Mouse (Mus musculus): Measurements from ENCODE around the gene Bdh1. TPM values are rescaled to one million over a fixed set of nuclear protein-coding genes. Genes with fewer than 3 reads are reported as not detected.

Bdh1 gene
- polyA plus RNA-seq, 1 experiment from 2014 or later, result 71.5 TPM

DNA sequence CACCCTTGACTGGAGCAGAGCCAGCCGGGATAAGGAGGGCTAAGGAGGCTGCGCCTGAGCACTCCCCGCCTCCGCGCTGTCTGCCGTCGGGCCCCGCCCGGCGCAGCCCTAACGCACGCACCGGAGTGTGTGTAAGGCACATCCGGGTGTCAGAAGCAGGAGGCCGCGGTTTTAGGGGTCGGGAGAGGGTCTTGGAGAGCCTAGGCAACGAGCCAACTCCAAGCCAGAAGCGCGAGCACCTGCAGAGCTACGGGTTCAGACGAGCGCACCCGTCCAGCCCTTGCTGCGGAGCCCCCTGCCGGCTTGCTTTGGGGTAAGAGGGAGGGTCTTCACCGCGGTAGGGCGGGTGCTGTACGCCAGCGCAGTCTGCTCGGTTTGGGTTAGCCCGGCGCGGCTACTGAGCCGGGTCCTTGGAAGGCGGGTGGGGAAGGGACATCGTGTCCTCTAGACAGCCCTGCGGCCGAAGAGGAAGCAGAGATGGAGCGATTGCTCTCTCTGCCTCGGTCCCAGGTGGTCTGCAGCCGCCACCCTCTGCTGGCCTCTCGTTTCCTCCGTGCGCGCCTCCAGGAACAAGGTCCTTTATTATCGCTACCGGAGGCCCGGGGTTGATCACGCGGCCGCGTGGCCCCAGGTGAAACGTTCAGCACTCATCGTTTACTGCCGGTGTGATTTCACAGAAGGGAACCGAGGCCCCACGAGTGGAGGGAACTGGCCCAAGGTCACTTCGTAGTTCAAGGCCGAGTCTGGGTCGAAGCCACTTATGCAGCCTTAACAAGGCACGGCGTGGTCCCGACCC lies 6.8 kb downstream of the Bdh1 start:
- peaks cover 31% of the 10 kb centered on the region for H3K27me3 ChIP-seq
- peak overlapping the region; percentile 96 for H3K4me2 ChIP-seq
- no peaks in the 10 kb centered on the region for H3K9me3 ChIP-seq (replicated peaks)
- peaks cover 62% of the 10 kb centered on the region for H3K4me1 ChIP-seq (replicated peaks)
- H3K36me3 ChIP-seq (replicated peaks), result no peaks in the 10 kb centered on the region
- WGBS (ENCODE audit: insufficient replicate concordance), result under 1% methylated on average over 65 of the region's 65 CpGs
- H3K9ac ChIP-seq, result peak overlapping the region; percentile 26
- peak overlapping the region; percentile 62 for H3K4me3 ChIP-seq (replicated peaks)
- no peak overlapping the region for H3K27ac ChIP-seq (replicated peaks)
- ATAC-seq (ENCODE audit: insufficient read depth), result peak; percentile 35

DNA sequence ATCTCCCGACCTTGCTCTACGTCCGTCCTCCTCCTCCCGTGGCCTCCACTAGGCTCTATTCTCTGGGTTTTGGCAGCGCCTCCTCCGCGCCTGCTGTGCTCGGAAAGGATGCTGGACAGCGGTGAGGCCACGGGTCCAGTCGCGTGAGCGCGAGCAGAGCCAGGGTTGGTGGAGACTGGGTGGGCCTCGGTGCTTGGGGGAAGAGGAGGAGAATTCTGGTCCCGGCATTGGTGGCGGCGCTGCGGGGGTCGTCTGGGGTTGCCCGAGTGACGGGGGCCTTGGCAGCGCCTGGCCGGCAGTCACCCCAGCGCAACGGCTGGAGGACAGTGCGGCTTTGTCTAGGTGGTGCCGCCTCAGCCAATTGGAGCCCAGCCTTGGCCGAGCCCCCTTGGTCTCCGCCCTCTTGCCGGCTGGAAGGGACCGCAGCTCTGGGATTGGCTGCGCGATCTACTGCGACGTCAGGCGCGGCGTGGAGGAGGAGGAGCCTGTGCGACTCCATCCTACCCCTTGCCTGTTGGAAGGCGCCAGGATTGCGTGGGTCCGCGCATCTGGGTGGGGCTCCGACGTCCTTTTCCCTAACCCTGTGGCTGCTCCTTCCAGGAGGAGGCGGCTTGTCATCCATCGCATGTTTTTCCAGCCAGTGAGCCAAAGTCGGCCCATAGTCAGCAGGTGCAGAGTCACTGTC lies 7.5 kb downstream of the Bdh1 start:
- H3K27me3 ChIP-seq, result peaks cover 31% of the 10 kb centered on the region
- 1% methylated on average over 49 of the region's 49 CpGs for WGBS (ENCODE audit: insufficient replicate concordance)
- peaks cover 65% of the 10 kb centered on the region for H3K4me1 ChIP-seq (replicated peaks)
- peak; percentile 84 for ATAC-seq (ENCODE audit: insufficient read depth)
- 0 out of 2 replicates have a peak overlapping the region, but pooled peaks have one; percentile 19 for H3K27ac ChIP-seq (replicated peaks)
- no peaks in the 10 kb centered on the region for H3K9me3 ChIP-seq (replicated peaks)
- 0 out of 2 replicates have a peak overlapping the region, but pooled peaks have one; percentile 26 for H3K9ac ChIP-seq
- H3K36me3 ChIP-seq (replicated peaks), result no peaks in the 10 kb centered on the region
- peak overlapping the region; percentile 62 for H3K4me3 ChIP-seq (replicated peaks)
- peak overlapping the region; percentile 96 for H3K4me2 ChIP-seq

- H3K9ac ChIP-seq, result no peak overlapping the region
- WGBS (ENCODE audit: insufficient replicate concordance), result 73% methylated on average over 12 of the region's 12 CpGs
These were observed 11.5 kb downstream of the Bdh1 start for GRCm38 (mm10) chr16:31433466-31434110.

GRCm38 (mm10) chr16:31435146-31435545 lies 13.1 kb downstream of the Bdh1 start:
- 65% methylated on average over 4 of the region's 4 CpGs for WGBS (ENCODE audit: insufficient replicate concordance)
- H3K4me1 ChIP-seq (replicated peaks), result peaks cover 16% of the 10 kb centered on the region
- H3K9me3 ChIP-seq (replicated peaks), result no peaks in the 10 kb centered on the region
- no peak overlapping the region for H3K4me2 ChIP-seq
- H3K9ac ChIP-seq, result no peak overlapping the region
- H3K27me3 ChIP-seq, result no peaks in the 10 kb centered on the region; the same call in 1 of the 2 replicates
- H3K4me3 ChIP-seq (replicated peaks), result no peak overlapping the region
- peaks cover 18% of the 10 kb centered on the region for H3K36me3 ChIP-seq (replicated peaks)
- no peak overlapping the region for H3K27ac ChIP-seq (replicated peaks)
- no peak for ATAC-seq (ENCODE audit: insufficient read depth)

More at GRCm38 (mm10) chr16:31433466-31434110, 11.5 kb downstream of the Bdh1 start:
- Histone ChIP-seq H3K4me1 (replicated peaks) (peaks cover 32% of the 10 kb centered on the region), H3K27me3 (peaks cover 14% of the 10 kb centered on the region), H3K4me2 (no peak overlapping the region), H3K9me3 (replicated peaks) (no peaks in the 10 kb centered on the region), H3K4me3 (replicated peaks) (no peak overlapping the region), H3K27ac (replicated peaks) (no peak overlapping the region), H3K36me3 (replicated peaks) (peaks cover 4% of the 10 kb centered on the region; the same call in 1 of the 2 replicates)
- ATAC-seq (ENCODE audit: insufficient read depth), result no peak

DNA sequence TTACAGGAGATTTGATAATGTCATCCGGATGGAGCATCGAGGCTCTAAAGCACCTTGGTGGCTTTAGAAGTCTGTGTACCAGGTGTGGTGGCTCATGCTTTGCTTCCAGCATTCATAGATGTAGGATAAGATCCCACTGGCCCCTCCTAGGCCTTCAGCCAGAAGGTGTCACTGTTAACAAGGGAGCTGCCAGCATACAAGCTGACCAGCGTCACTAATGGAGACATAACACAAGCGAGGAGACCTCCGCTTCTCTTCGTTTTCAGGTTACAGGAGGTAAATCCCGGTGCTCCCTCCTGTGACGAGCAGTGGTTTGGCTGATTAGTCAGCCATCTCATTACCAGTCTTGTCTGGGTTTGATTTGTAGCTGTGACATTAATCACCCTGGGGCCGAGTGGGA lies 14.0 kb downstream of the Bdh1 start:
- no peak for ATAC-seq (ENCODE audit: insufficient read depth)
- WGBS (ENCODE audit: insufficient replicate concordance), result 64% methylated on average over 9 of the region's 9 CpGs

DNA sequence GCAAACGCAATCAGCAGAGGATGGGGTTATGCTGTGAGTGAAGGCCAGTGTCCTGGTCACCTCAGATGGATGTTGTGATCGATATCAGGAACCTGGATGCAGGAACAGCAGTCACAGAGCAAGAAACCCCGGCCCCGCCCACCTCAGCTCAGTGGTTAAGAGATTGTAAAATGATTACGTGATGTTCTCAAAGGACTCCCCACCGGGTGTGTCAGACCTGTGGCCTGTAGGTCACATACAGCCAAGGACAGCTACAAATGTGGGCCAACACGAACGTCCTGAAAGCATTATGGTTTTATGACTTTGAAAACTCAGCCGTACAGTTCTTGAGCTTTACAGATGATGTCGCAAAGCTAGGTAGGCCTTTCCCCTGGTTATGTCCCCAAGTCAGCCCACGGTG lies 15.3 kb downstream of the Bdh1 start:
- WGBS (ENCODE audit: insufficient replicate concordance), result 62% methylated on average over 11 of the region's 11 CpGs
- no peak overlapping the region for H3K4me2 ChIP-seq
- H3K4me1 ChIP-seq (replicated peaks), result peaks cover 13% of the 10 kb centered on the region
- H3K4me3 ChIP-seq (replicated peaks), result no peak overlapping the region
- no peak overlapping the region for H3K9ac ChIP-seq
- peaks cover 22% of the 10 kb centered on the region for H3K36me3 ChIP-seq (replicated peaks)
- no peak overlapping the region for H3K27ac ChIP-seq (replicated peaks)
- no peaks in the 10 kb centered on the region for H3K9me3 ChIP-seq (replicated peaks)
- ATAC-seq (ENCODE audit: insufficient read depth), result no peak
- no peaks in the 10 kb centered on the region for H3K27me3 ChIP-seq

More for the DNA sequence above, 14.0 kb downstream of the Bdh1 start:
- H3K4me1 ChIP-seq (replicated peaks), result peaks cover 13% of the 10 kb centered on the region
- no peak overlapping the region for H3K4me3 ChIP-seq (replicated peaks)
- H3K9me3 ChIP-seq (replicated peaks), result no peaks in the 10 kb centered on the region
- H3K36me3 ChIP-seq (replicated peaks), result peaks cover 19% of the 10 kb centered on the region
- no peaks in the 10 kb centered on the region; the same call in 1 of the 2 replicates for H3K27me3 ChIP-seq
- no peak overlapping the region for H3K4me2 ChIP-seq
- no peak overlapping the region for H3K9ac ChIP-seq
- no peak overlapping the region for H3K27ac ChIP-seq (replicated peaks)

DNA sequence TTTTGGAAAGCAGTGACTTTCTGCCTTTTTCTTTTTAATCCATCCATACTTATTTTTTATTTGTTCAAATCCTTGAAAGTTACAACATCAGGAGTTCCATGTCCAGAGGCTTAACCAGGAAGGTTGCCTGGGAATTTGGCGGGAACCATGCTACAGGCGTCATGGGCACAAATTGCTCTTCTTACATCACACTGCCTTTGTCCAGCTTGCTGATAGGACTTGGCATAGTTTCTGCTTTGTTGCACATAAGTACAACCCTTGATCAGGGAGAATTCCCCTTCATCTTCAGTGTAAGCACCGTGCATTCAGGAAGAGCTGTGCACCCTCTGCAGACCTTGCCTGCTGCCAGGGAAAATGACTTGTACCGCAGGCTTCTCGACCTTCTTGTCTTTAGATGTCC lies 17.4 kb downstream of the Bdh1 start:
- no peak overlapping the region for H3K27ac ChIP-seq (replicated peaks)
- peaks cover 25% of the 10 kb centered on the region for H3K36me3 ChIP-seq (replicated peaks)
- no peak overlapping the region for H3K4me3 ChIP-seq (replicated peaks)
- no peaks in the 10 kb centered on the region for H3K9me3 ChIP-seq (replicated peaks)
- no peak overlapping the region for H3K4me2 ChIP-seq
- no peak overlapping the region for H3K9ac ChIP-seq
- H3K4me1 ChIP-seq (replicated peaks), result no peaks in the 10 kb centered on the region
- ATAC-seq (ENCODE audit: insufficient read depth), result no peak
- WGBS (ENCODE audit: insufficient replicate concordance), result 86% methylated on average over 5 of the region's 5 CpGs
- no peaks in the 10 kb centered on the region for H3K27me3 ChIP-seq

- Histone ChIP-seq H3K4me3 (replicated peaks) (no peak overlapping the region), H3K4me2 (no peak overlapping the region), H3K9ac (no peak overlapping the region), H3K9me3 (replicated peaks) (no peaks in the 10 kb centered on the region), H3K27ac (replicated peaks) (no peak overlapping the region), H3K4me1 (replicated peaks) (no peaks in the 10 kb centered on the region), H3K27me3 (no peaks in the 10 kb centered on the region), H3K36me3 (replicated peaks) (peaks cover 25% of the 10 kb centered on the region)
- no peak for ATAC-seq (ENCODE audit: insufficient read depth)
- 59% methylated on average over 1 of the region's 1 CpGs for WGBS (ENCODE audit: insufficient replicate concordance)
These were observed 18.0 kb downstream of the Bdh1 start for GRCm38 (mm10) chr16:31440046-31440445.

- WGBS (ENCODE audit: insufficient replicate concordance), result 74% methylated on average over 6 of the region's 6 CpGs
- H3K4me3 ChIP-seq (replicated peaks), result no peak overlapping the region
- H3K4me2 ChIP-seq, result no peak overlapping the region
- H3K9ac ChIP-seq, result no peak overlapping the region
- no peaks in the 10 kb centered on the region for H3K4me1 ChIP-seq (replicated peaks)
- H3K9me3 ChIP-seq (replicated peaks), result no peaks in the 10 kb centered on the region
- H3K36me3 ChIP-seq (replicated peaks), result peaks cover 15% of the 10 kb centered on the region
- no peak for ATAC-seq (ENCODE audit: insufficient read depth)
- H3K27me3 ChIP-seq, result no peaks in the 10 kb centered on the region
- no peak overlapping the region for H3K27ac ChIP-seq (replicated peaks)
These were observed 22.4 kb downstream of the Bdh1 start for GRCm38 (mm10) chr16:31444521-31444920.

- H3K4me1 ChIP-seq (replicated peaks), result no peaks in the 10 kb centered on the region
- H3K27ac ChIP-seq (replicated peaks), result no peak overlapping the region
- no peak overlapping the region for H3K4me2 ChIP-seq
- H3K27me3 ChIP-seq, result no peaks in the 10 kb centered on the region
- no peak overlapping the region for H3K9ac ChIP-seq
- no peak overlapping the region for H3K4me3 ChIP-seq (replicated peaks)
- H3K9me3 ChIP-seq (replicated peaks), result no peaks in the 10 kb centered on the region
- WGBS (ENCODE audit: insufficient replicate concordance), result 65% methylated on average over 15 of the region's 15 CpGs
- no peak for ATAC-seq (ENCODE audit: insufficient read depth)
- 0 out of 2 replicates have a peak, but pooled peaks cover 11% of the 10 kb centered on the region for H3K36me3 ChIP-seq (replicated peaks)
These were observed 24.2 kb downstream of the Bdh1 start for GRCm38 (mm10) chr16:31446067-31446853.
